In genomic region chr3:96559398-96559910, GRCm38 (mm10) we compare ENCODE assay signal across 8 mouse cellular contexts. TPM values are rescaled to one million over a fixed set of nuclear protein-coding genes. Genes with fewer than 3 reads are reported as not detected.
DNase-seq lines count a peak whose midpoint lies in the region; ATAC-seq and TF ChIP-seq lines count a peak whose summit lies in the region.

No protein-coding gene starts in this region.

- H3K79me2 ChIP-seq in macrophage (ENCODE audit: inconsistent target): peaks cover 68% of the 10 kb centered on the region

- H3K9ac ChIP-seq in hindbrain, embryonic 11.5 days (ENCODE audit: low read depth, low read length): peak overlapping the region; percentile 23; the same call in 1 of the 2 replicates

- DNase-seq in heart, adult 11 months: peak; percentile 95
- no peak for DNase-seq in heart, postnatal 4 days
- DNase-seq in hindbrain, embryonic 11.5 days (ENCODE audit: low spot score): no peak
- no peak for DNase-seq in frontal cortex, postnatal 25 days (ENCODE audit: low spot score in 2 of 2)
- DNase-seq in cerebellum, adult 9-11 months: no peak
- no peak for DNase-seq in layer of hippocampus, adult 8-10 months (ENCODE audit: low spot score in 2 of 2)

- no peak for ATAC-seq in hindbrain, embryonic 11.5 days (ENCODE audit: low FRiP score)

- peak; percentile 18; the same call in 1 of the 2 replicates for TF ChIP-seq CTCF in bone marrow, adult 2 months (IDR thresholded peaks at IDR 0.05; ENCODE audit: control insufficient read depth, insufficient read depth, low read length)

- no peaks in the 10 kb centered on the region for H3K27me3 ChIP-seq in hindbrain, embryonic 11.5 days (ENCODE audit: control insufficient read depth, insufficient read depth, low read length)

- H3K4me3 ChIP-seq in bone marrow, adult 2 months (replicated peaks; ENCODE audit: control insufficient read depth, low read depth, low read length): peak overlapping the region; percentile 92
- peak overlapping the region; percentile 75 for H3K4me3 ChIP-seq in hindbrain, embryonic 11.5 days (ENCODE audit: low read depth, low read length)
- peak overlapping the region; percentile 98 for H3K4me3 ChIP-seq in macrophage (ENCODE audit: inconsistent target)

- peaks cover 5% of the 10 kb centered on the region for H3K4me1 ChIP-seq in bone marrow, adult 2 months (ENCODE audit: control insufficient read depth, insufficient read depth, low read length)
- H3K4me1 ChIP-seq in hindbrain, embryonic 11.5 days (replicated peaks; ENCODE audit: control insufficient read depth, insufficient read depth, low read length): no peaks in the 10 kb centered on the region; the same call in 1 of the 2 replicates

- H3K36me3 ChIP-seq in hindbrain, embryonic 11.5 days (ENCODE audit: control insufficient read depth, insufficient read depth, low read length): no peaks in the 10 kb centered on the region
- peaks cover 17% of the 10 kb centered on the region; the same call in 1 of the 2 replicates for H3K36me3 ChIP-seq in macrophage (ENCODE audit: inconsistent target)

- no peak for TF ChIP-seq POLR2A in bone marrow, adult 2 months (IDR thresholded peaks at IDR 0.05; ENCODE audit: borderline replicate concordance, control insufficient read depth, low read depth, low read length)

- peak overlapping the region; percentile 7; the same call in 1 of the 2 replicates for H3K27ac ChIP-seq in bone marrow, adult 2 months (ENCODE audit: control insufficient read depth, insufficient read depth, low read depth, low read length, poor library complexity)
- H3K27ac ChIP-seq in hindbrain, embryonic 11.5 days (ENCODE audit: low read depth, low read length): no peak overlapping the region
- H3K27ac ChIP-seq in macrophage: peak overlapping the region; percentile 100

- H3K4me2 ChIP-seq in hindbrain, embryonic 11.5 days (replicated peaks; ENCODE audit: low read depth, low read length): peak overlapping the region; percentile 65

- H3K9me3 ChIP-seq in hindbrain, embryonic 11.5 days (ENCODE audit: control insufficient read depth, low read length): no peaks in the 10 kb centered on the region

- WGBS in bone marrow, adult 2 months: 2% methylated on average over 12 of the region's 12 CpGs
- 91% methylated on average over 12 of the region's 12 CpGs for WGBS in hindbrain, embryonic 11.5 days
- 1% methylated on average over 11 of the region's 12 CpGs for WGBS in macrophage (ENCODE audit: missing documents)

RNA-seq across cellular contexts. Expression of gene Txnip, which starts 1.7 kb away (rescaled TPM):
- total RNA-seq in heart, postnatal 4 days (2021): 100 to 1,000 TPM; 286 to 331 TPM
- polyA plus RNA-seq in bone marrow, adult 2 months (2011; ENCODE audit: insufficient read depth, insufficient read length, low replicate concordance, missing spikeins): 104 and 163 TPM in 2 replicates
- polyA plus RNA-seq in hindbrain, embryonic 11.5 days (2014; fragmentation: Nextera tagmentation; extraction: Ambion mirVana): 48.9 and 53.4 TPM in 2 replicates
- total RNA-seq in macrophage (2018; cell fraction: chromatin; rRNA removed): 100 to 1,000 TPM in 9 of 26 experiments, 10 to 100 TPM in 16, 1 to 10 TPM in 1; 8.8 to 741 (median 70.0) TPM
- total RNA-seq in macrophage (2018; cell fraction: cytosol; rRNA removed): 100 to 1,000 TPM in 16 of 26 experiments, 10 to 100 TPM in 10; 12.9 to 504 (median 163) TPM
- total RNA-seq in macrophage (2018; cell fraction: nucleus; rRNA removed): 100 to 1,000 TPM in 11 of 26 experiments, 10 to 100 TPM in 15; 14.5 to 587 (median 82.2) TPM
- 198 to 536 TPM (median 239 TPM) in 3 replicates for polyA plus RNA-seq in macrophage (2018)
- total RNA-seq in layer of hippocampus, adult 8-10 months (2022): 10 to 100 TPM; 23.9 to 39.1 (median 31.6) TPM

RNA-seq across cellular contexts. Expression of gene Gm16253, which starts 17.3 kb away (rescaled TPM):
- total RNA-seq in heart, postnatal 4 days (2021): 1 to 10 TPM; 2.5 to 2.9 TPM
- not detected in 2 replicates for polyA plus RNA-seq in bone marrow, adult 2 months (2011; ENCODE audit: insufficient read depth, insufficient read length, low replicate concordance, missing spikeins)
- polyA plus RNA-seq in hindbrain, embryonic 11.5 days (2014; fragmentation: Nextera tagmentation; extraction: Ambion mirVana): 0.46 and 0.70 TPM in 2 replicates
- total RNA-seq in macrophage (2018; cell fraction: chromatin; rRNA removed): not detected
- under 1 TPM in 8 of 26 experiments, not detected in 18; 0.19 to 0.52 (median 0.36) TPM for total RNA-seq in macrophage (2018; cell fraction: cytosol; rRNA removed)
- total RNA-seq in macrophage (2018; cell fraction: nucleus; rRNA removed): not detected
- polyA plus RNA-seq in macrophage (2018): not detected in 3 replicates
- not detected for total RNA-seq in layer of hippocampus, adult 8-10 months (2022)

RNA-seq across cellular contexts. Expression of gene Hfe2, which starts 34.5 kb away (rescaled TPM):
- total RNA-seq in heart, postnatal 4 days (2021): 10 to 100 TPM; 95.6 to 97.0 TPM
- 0.75 TPM in 1 of 2 replicates, not detected in the other for polyA plus RNA-seq in bone marrow, adult 2 months (2011; ENCODE audit: insufficient read depth, insufficient read length, low replicate concordance, missing spikeins)
- polyA plus RNA-seq in hindbrain, embryonic 11.5 days (2014; fragmentation: Nextera tagmentation; extraction: Ambion mirVana): 1.5 and 1.6 TPM in 2 replicates
- not detected for total RNA-seq in macrophage (2018; cell fraction: chromatin; rRNA removed)
- not detected for total RNA-seq in macrophage (2018; cell fraction: cytosol; rRNA removed)
- total RNA-seq in macrophage (2018; cell fraction: nucleus; rRNA removed): not detected
- polyA plus RNA-seq in macrophage (2018): not detected in 3 replicates
- under 1 TPM in 2 of 4 experiments, not detected in 2; 0.16 to 0.22 TPM for total RNA-seq in layer of hippocampus, adult 8-10 months (2022)

RNA-seq across cellular contexts. Expression of gene Polr3gl, which starts 34.5 kb away (rescaled TPM):
- 10 to 100 TPM; 20.4 to 24.0 TPM for total RNA-seq in heart, postnatal 4 days (2021)
- polyA plus RNA-seq in bone marrow, adult 2 months (2011; ENCODE audit: insufficient read depth, insufficient read length, low replicate concordance, missing spikeins): 61.0 and 72.3 TPM in 2 replicates
- 15.4 and 16.6 TPM in 2 replicates for polyA plus RNA-seq in hindbrain, embryonic 11.5 days (2014; fragmentation: Nextera tagmentation; extraction: Ambion mirVana)
- total RNA-seq in macrophage (2018; cell fraction: chromatin; rRNA removed): 100 to 1,000 TPM in 4 of 26 experiments, 10 to 100 TPM in 22; 12.2 to 172 (median 71.1) TPM
- 10 to 100 TPM; 19.2 to 53.8 (median 30.2) TPM for total RNA-seq in macrophage (2018; cell fraction: cytosol; rRNA removed)
- total RNA-seq in macrophage (2018; cell fraction: nucleus; rRNA removed): 10 to 100 TPM; 16.6 to 93.9 (median 44.1) TPM
- polyA plus RNA-seq in macrophage (2018): 31.8 to 127 TPM (median 41.1 TPM) in 3 replicates
- 10 to 100 TPM; 30.1 to 38.6 (median 32.5) TPM for total RNA-seq in layer of hippocampus, adult 8-10 months (2022)

RNA-seq across cellular contexts. Expression of gene Ankrd34a, which starts 37.0 kb away (rescaled TPM):
- total RNA-seq in heart, postnatal 4 days (2021): 1 to 10 TPM; 1.8 to 3.1 TPM
- polyA plus RNA-seq in bone marrow, adult 2 months (2011; ENCODE audit: insufficient read depth, insufficient read length, low replicate concordance, missing spikeins): not detected in 2 replicates
- polyA plus RNA-seq in hindbrain, embryonic 11.5 days (2014; fragmentation: Nextera tagmentation; extraction: Ambion mirVana): 2.0 and 2.4 TPM in 2 replicates
- total RNA-seq in macrophage (2018; cell fraction: chromatin; rRNA removed): under 1 TPM in 1 of 26 experiments, not detected in 25; 0.32 TPM
- under 1 TPM in 10 of 26 experiments, not detected in 16; 0.03 to 0.22 (median 0.09) TPM for total RNA-seq in macrophage (2018; cell fraction: cytosol; rRNA removed)
- total RNA-seq in macrophage (2018; cell fraction: nucleus; rRNA removed): under 1 TPM in 2 of 26 experiments, not detected in 24; 0.29 to 0.31 TPM
- 0.07 to 0.15 TPM in 2 of 3 replicates, not detected in the other for polyA plus RNA-seq in macrophage (2018)
- total RNA-seq in layer of hippocampus, adult 8-10 months (2022): 10 to 100 TPM; 49.5 to 56.2 (median 52.6) TPM
